Mouse (Mus musculus): ENCODE measurements at regions not wholly inside any gene's neighbourhood (a gene's known extent, or its start where the extent isn't known, plus 50 kb on each side); places are given as distances from the start of the nearest gene placed in this dataset.

DNA sequence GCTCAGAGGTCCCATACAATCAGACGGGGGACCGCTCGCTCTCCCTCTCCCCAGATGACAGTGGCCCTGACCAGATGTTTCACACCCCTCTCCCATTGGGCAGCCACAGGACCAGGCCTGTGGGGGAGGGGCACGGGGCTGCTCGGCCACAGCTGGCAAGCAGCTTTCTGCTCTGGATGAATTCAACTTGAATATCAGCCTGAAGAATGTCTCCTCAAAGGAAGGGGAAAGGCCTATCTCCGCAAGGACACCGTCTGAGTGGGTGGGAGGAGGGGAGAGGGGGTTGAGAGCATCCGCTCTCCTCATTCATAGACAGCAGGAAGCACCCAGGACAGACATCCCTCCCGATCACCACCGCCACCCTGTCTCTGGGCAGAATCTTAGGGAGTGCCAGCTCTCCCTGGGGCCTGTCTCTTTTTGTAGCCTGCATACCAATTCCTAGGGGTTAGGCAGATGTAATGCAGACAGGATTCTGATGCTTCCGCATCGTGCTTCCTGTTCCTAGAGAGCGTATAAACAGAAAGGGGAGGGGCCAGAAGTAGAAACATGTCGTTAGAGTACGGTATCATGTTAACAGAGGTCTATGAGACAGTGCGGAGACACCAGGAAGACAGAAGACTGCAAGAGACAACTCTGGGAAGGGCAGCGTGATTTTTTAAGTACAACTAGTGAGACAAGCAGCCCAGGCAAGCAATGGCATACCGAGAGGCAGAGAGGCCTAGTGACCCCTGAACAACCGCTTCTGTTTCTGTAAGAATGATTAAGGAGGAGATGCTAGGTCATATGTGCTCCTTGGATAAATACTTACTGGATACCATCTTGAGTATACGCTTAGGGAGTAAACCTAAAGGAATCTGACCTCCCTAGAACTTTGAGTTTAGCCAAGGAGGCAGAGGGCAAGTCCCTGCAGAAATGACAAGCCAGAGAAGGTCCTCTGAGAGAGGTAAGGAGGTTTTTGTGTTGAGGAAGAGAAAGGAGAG lies 190.8 kb downstream of the Msrb3 start:
- TF ChIP-seq CTCF (IDR thresholded peaks at IDR 0.05; ENCODE audit: insufficient read depth, low read length) (no peak), POLR2A (IDR thresholded peaks at IDR 0.05; ENCODE audit: borderline replicate concordance, extremely low read depth, low read depth, low read length) (no peak)

All from lung, adult 2 months (tissue).